Mouse (Mus musculus) liver, postnatal 0 days (tissue): ENCODE data around the gene Ric8a.

Source experiments
- CTCF ChIP-seq: sonication (generic); IDR thresholded peaks from 2 replicates; pipeline ENCODE4 v1.5.1; 2016; ENCODE audit warnings: antibody characterized with exemption, low read depth
- EP300 ChIP-seq: IDR thresholded peaks from 2 replicates; pipeline ENCODE4 v1.6.1; 2016; ENCODE audit warnings: antibody characterized with exemption, low read depth, mild to moderate bottlenecking

- TF ChIP-seq CTCF (no peak), EP300 (no peak)
Measured at GRCm38 (mm10) chr7:140822731-140823130, 34.0 kb upstream of the Ric8a start.
